8 mouse cellular contexts compared by ENCODE assay signal in the genomic region with DNA sequence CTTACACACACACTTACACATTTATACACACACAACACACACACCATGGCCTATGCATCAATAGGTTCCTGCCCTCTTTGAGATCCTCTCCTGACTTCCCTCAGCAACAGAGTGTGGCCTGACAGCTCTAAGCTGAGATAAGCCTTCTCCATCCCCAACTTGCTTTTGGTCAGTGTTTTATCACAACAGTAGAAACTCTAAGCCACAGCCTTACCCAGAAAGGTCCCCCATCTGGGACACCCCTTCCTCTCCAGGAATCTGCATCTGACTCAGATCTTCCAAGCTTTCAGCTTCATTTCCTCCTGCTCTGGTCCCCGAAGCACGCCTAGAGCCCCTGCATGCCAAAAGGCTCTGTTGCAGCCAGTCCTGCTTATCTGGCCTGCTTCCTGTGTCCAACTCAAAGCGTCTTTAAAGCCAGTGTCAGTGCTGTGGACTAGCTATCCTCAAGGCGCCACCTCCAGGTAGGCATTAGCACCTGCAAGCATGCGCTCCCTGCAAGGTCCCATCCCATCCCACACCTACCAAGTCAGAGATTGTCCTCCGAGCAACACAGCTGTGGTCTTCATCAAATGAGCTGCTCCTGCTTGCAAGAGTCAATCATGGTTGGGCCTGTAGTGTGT.
DNase-seq lines count a peak whose midpoint lies in the region; ATAC-seq and TF ChIP-seq lines count a peak whose summit lies in the region.

No protein-coding gene starts in this region.

- H3K4me3 ChIP-seq in heart, embryonic 10.5 days: no peak overlapping the region
- no peak overlapping the region for H3K4me3 ChIP-seq in limb, embryonic 10.5 days
- H3K4me3 ChIP-seq in midbrain, postnatal 0 days (ENCODE audit: low read depth, low read length): no peak overlapping the region

- H3K9me3 ChIP-seq in heart, embryonic 10.5 days: no peaks in the 10 kb centered on the region
- H3K9me3 ChIP-seq in limb, embryonic 10.5 days (replicated peaks): no peaks in the 10 kb centered on the region
- H3K9me3 ChIP-seq in midbrain, postnatal 0 days (ENCODE audit: low read length): no peaks in the 10 kb centered on the region

- no peak overlapping the region for H3K4me2 ChIP-seq in midbrain, postnatal 0 days (ENCODE audit: low read depth, low read length, poor library complexity, severe bottlenecking)

- peak; percentile 71 for TF ChIP-seq CTCF in midbrain, postnatal 0 days (IDR thresholded peaks at IDR 0.05)

- peaks cover 15% of the 10 kb centered on the region for H3K4me1 ChIP-seq in heart, embryonic 10.5 days
- H3K4me1 ChIP-seq in limb, embryonic 10.5 days: peaks cover 29% of the 10 kb centered on the region
- H3K4me1 ChIP-seq in midbrain, postnatal 0 days (ENCODE audit: insufficient read depth, low read length): no peaks in the 10 kb centered on the region

- DNase-seq in heart, adult 11 months: peak; percentile 95
- DNase-seq in heart, postnatal 25 days (ENCODE audit: low spot score): no peak
- DNase-seq in A20 (ENCODE audit: low read depth, low spot score) (peak; percentile 46), adipocyte (ENCODE audit: low spot score) (no peak)
- peak; percentile 66 for DNase-seq in cerebellum, adult 11-12 months
- DNase-seq in heart, embryonic 10.5 days (ENCODE audit: low spot score): peak; percentile 87
- DNase-seq in limb, embryonic 10.5 days (ENCODE audit: low spot score): peak; percentile 45
- peak; percentile 69 for DNase-seq in midbrain, postnatal 0 days (ENCODE audit: low spot score)

- H3K9ac ChIP-seq in midbrain, postnatal 0 days (replicated peaks; ENCODE audit: low read length, poor library complexity, severe bottlenecking): no peak overlapping the region

- no peaks in the 10 kb centered on the region for H3K36me3 ChIP-seq in heart, embryonic 10.5 days
- no peaks in the 10 kb centered on the region for H3K36me3 ChIP-seq in limb, embryonic 10.5 days
- no peaks in the 10 kb centered on the region for H3K36me3 ChIP-seq in midbrain, postnatal 0 days (ENCODE audit: insufficient read depth, low read length)

- peaks cover 31% of the 10 kb centered on the region for H3K27me3 ChIP-seq in heart, embryonic 10.5 days (ENCODE audit: insufficient read depth, poor library complexity, severe bottlenecking)
- peaks cover 25% of the 10 kb centered on the region for H3K27me3 ChIP-seq in limb, embryonic 10.5 days (ENCODE audit: low read depth, poor library complexity, severe bottlenecking)
- no peaks in the 10 kb centered on the region; the same call in 1 of the 2 replicates for H3K27me3 ChIP-seq in midbrain, postnatal 0 days (ENCODE audit: insufficient read depth, low read length)

- no peak for ATAC-seq in midbrain, postnatal 0 days (ENCODE audit: low FRiP score)

- intact Hi-C loops in heart, postnatal 25 days (cut with DNase I): no loop called here

- no peak overlapping the region for H3K27ac ChIP-seq in heart, embryonic 10.5 days
- no peak overlapping the region for H3K27ac ChIP-seq in limb, embryonic 10.5 days
- no peak overlapping the region for H3K27ac ChIP-seq in midbrain, postnatal 0 days (ENCODE audit: low read depth, low read length)

- 9% methylated on average over 6 of the region's 6 CpGs for WGBS in heart, embryonic 10.5 days
- WGBS in limb, embryonic 10.5 days: 20% methylated on average over 6 of the region's 6 CpGs
- 44% methylated on average over 6 of the region's 6 CpGs for WGBS in midbrain, postnatal 0 days

Comparison
In these comparisons a context has a peak if more than half of its experiments do, and no peak if none do; other contexts are left out.
1. DNase-seq: peak in heart, adult 11 months (single experiment), A20 (single experiment), cerebellum, adult 11-12 months (single experiment), heart, embryonic 10.5 days (single experiment), limb, embryonic 10.5 days (single experiment) and midbrain, postnatal 0 days (single experiment); none in heart, postnatal 25 days (single experiment) and adipocyte (single experiment).